Mouse (Mus musculus) myocyte (in vitro differentiated cells): ENCODE results near the gene Tuba1b.

Experiments used
- POLR2A ChIP-seq: IDR thresholded peaks from one replicate; pipeline ENCODE4 v1.6.1; 2011; ENCODE audit warnings: low read depth, mild to moderate bottlenecking, control low read depth, moderate library complexity; ENCODE audit not compliant: insufficient read length
- POLR2AphosphoS2 ChIP-seq: IDR thresholded peaks from one replicate; pipeline ENCODE4 v1.6.1; 2011; ENCODE audit warnings: low read depth, control low read depth; ENCODE audit not compliant: insufficient read length
- REST ChIP-seq: IDR thresholded peaks from one replicate; pipeline ENCODE4 v1.6.1; 2011; ENCODE audit warnings: mild to moderate bottlenecking, control low read depth, moderate library complexity; ENCODE audit not compliant: insufficient read depth, insufficient read length
- USF1 ChIP-seq: IDR thresholded peaks from one replicate; pipeline ENCODE4 v1.6.1; 2011; ENCODE audit warnings: low read depth, mild to moderate bottlenecking, control low read depth, moderate library complexity

- TF ChIP-seq USF1: no peak
- TF ChIP-seq REST: no peak
- TF ChIP-seq POLR2A: no peak
- no peak for TF ChIP-seq POLR2AphosphoS2
These were observed 7.2 kb upstream of the Tuba1b start for GRCm38 (mm10) chr15:98941539-98941938.
